Mouse (Mus musculus) CH12.LX (cell line): ENCODE results near the gene Xlr4c. TPM values are rescaled to one million over a fixed set of nuclear protein-coding genes. Genes with fewer than 3 reads are reported as not detected.

Experiments
- DNase-seq: peaks from one replicate; pipeline ENCODE4 v3.0.0-alpha.2; 2013; ENCODE audit errors: extremely low read depth
- H3K27ac ChIP-seq: 2 replicates; pipeline ENCODE4 v1.5.1; 2012; ENCODE audit warnings: low read depth, mild to moderate bottlenecking, control low read depth, moderate library complexity; ENCODE audit not compliant: insufficient read depth
- H3K27me3 ChIP-seq: replicated peaks from 2 replicates; pipeline ENCODE3; 2012; ENCODE audit warnings: inconsistent platforms
- H3K36me3 ChIP-seq, 2 experiments: replicated peaks in 1 of 2; 2 replicates each; pipeline versions ENCODE3 to v1.6.1; 2012; ENCODE audit warnings: inconsistent platforms in 1 of 2, low read length in 1 of 2, mild to moderate bottlenecking in 1 of 2, mixed read lengths in 1 of 2, moderate library complexity in 1 of 2; ENCODE audit not compliant: control insufficient read depth in 1 of 2, insufficient read depth in 1 of 2
- H3K4me1 ChIP-seq, 2 experiments: 2 replicates each; pipeline ENCODE4 v1.6.1; 2012; ENCODE audit warnings: inconsistent platforms in 1 of 2, moderate library complexity in 1 of 2; ENCODE audit not compliant: insufficient read depth in 2 of 2, control insufficient read depth in 1 of 2
- H3K4me2 ChIP-seq: 2 replicates; pipeline ENCODE4 v1.6.1; 2012; ENCODE audit warnings: low read depth, mild to moderate bottlenecking, control low read depth; ENCODE audit not compliant: poor library complexity, insufficient read depth, severe bottlenecking
- H3K4me3 ChIP-seq, 3 experiments: fragments of 150-350 bp in 1 of 3; sonication (generic) in 1 of 3; replicated peaks in 1 of 3; 2 replicates each; pipeline versions ENCODE3 to v1.5.1; 2011 to 2012; ENCODE audit warnings: low read depth in 2 of 3, low read length in 2 of 3, mild to moderate bottlenecking in 2 of 3, moderate library complexity in 2 of 3, control low read depth in 1 of 3, improper control_type of control experiment in 1 of 3, inconsistent platforms in 1 of 3, mixed read lengths in 1 of 3; ENCODE audit not compliant: poor library complexity in 1 of 3
- H3K79me2 ChIP-seq: replicated peaks from 2 replicates; pipeline ENCODE4 v1.6.1; 2012; ENCODE audit warnings: mild to moderate bottlenecking, moderate library complexity; ENCODE audit not compliant: control insufficient read depth, poor library complexity, insufficient read depth, severe bottlenecking; ENCODE audit errors: extremely low read depth
- H3K9ac ChIP-seq: 2 replicates; pipeline ENCODE4 v1.6.1; 2012; ENCODE audit warnings: low read depth, mild to moderate bottlenecking, control low read depth, moderate library complexity; ENCODE audit not compliant: insufficient read depth
- H3K9me3 ChIP-seq: replicated peaks from 2 replicates; pipeline ENCODE3; 2012; ENCODE audit warnings: low read length, inconsistent platforms, mixed read lengths
- BHLHE40 ChIP-seq: IDR thresholded peaks from 2 replicates; pipeline ENCODE4 v1.6.1; 2011; ENCODE audit warnings: mild to moderate bottlenecking, low read depth, low read length, improper control_type of control experiment
- CHD1 ChIP-seq: IDR thresholded peaks from 2 replicates; pipeline ENCODE4 v1.6.1; 2012; ENCODE audit warnings: low read depth, low read length, improper control_type of control experiment, inconsistent platforms
- CTCF ChIP-seq, 2 experiments: IDR thresholded peaks in 1 of 2; conservative IDR thresholded peaks in 1 of 2; 2 replicates each; pipeline ENCODE4 v1.5.1; 2011 to 2012; ENCODE audit warnings: low read depth in 2 of 2, low read length in 2 of 2, improper control_type of control experiment in 1 of 2, inconsistent platforms in 1 of 2, mild to moderate bottlenecking in 1 of 2, moderate library complexity in 1 of 2
- E2F4 ChIP-seq: IDR thresholded peaks from 2 replicates; pipeline ENCODE4 v1.6.1; 2011; ENCODE audit warnings: low read depth, low read length, improper control_type of control experiment; ENCODE audit not compliant: insufficient replicate concordance
- ELF1 ChIP-seq: IDR thresholded peaks from 2 replicates; pipeline ENCODE4 v1.6.1; 2014; ENCODE audit warnings: low read depth, mild to moderate bottlenecking, inconsistent platforms, low read length, improper control_type of control experiment
- EP300 ChIP-seq: IDR thresholded peaks from 2 replicates; pipeline ENCODE4 v1.6.1; 2011; ENCODE audit warnings: low read length, improper control_type of control experiment
- ETS1 ChIP-seq: conservative IDR thresholded peaks from 2 replicates; pipeline ENCODE4 v1.6.1; 2012; ENCODE audit warnings: low read depth, mild to moderate bottlenecking, inconsistent platforms, low read length, improper control_type of control experiment, moderate library complexity
- HCFC1 ChIP-seq: IDR thresholded peaks from 2 replicates; pipeline ENCODE4 v1.6.1; 2012; ENCODE audit warnings: low read depth, mild to moderate bottlenecking, inconsistent platforms, low read length, improper control_type of control experiment
- JUN ChIP-seq: IDR thresholded peaks from 2 replicates; pipeline ENCODE4 v1.6.1; 2011; ENCODE audit warnings: low read depth, mild to moderate bottlenecking, low read length, improper control_type of control experiment, moderate library complexity; ENCODE audit not compliant: insufficient read depth
- MAFK ChIP-seq: IDR thresholded peaks from 2 replicates; pipeline ENCODE4 v1.6.1; 2011; ENCODE audit warnings: low read length, improper control_type of control experiment; ENCODE audit not compliant: insufficient replicate concordance
- MAX ChIP-seq: IDR thresholded peaks from 2 replicates; pipeline ENCODE4 v1.6.1; 2011; ENCODE audit warnings: low read length, improper control_type of control experiment
- MAZ ChIP-seq: IDR thresholded peaks from 2 replicates; pipeline ENCODE4 v1.6.1; 2012; ENCODE audit warnings: low read depth, mild to moderate bottlenecking, inconsistent platforms, low read length, improper control_type of control experiment, moderate library complexity
- MXI1 ChIP-seq: IDR thresholded peaks from 2 replicates; pipeline ENCODE4 v1.6.1; 2011; ENCODE audit warnings: mild to moderate bottlenecking, low read depth, low read length, improper control_type of control experiment
- MYC ChIP-seq: IDR thresholded peaks from 2 replicates; pipeline ENCODE4 v1.6.1; 2011; ENCODE audit warnings: low read depth, mild to moderate bottlenecking, improper control_type of control experiment, low read length
- NELFE ChIP-seq: IDR thresholded peaks from 2 replicates; pipeline ENCODE4 v1.6.1; 2011; ENCODE audit warnings: low read depth, low read length, improper control_type of control experiment
- NRF1 ChIP-seq: IDR thresholded peaks from 2 replicates; pipeline ENCODE4 v1.6.1; 2014; ENCODE audit warnings: low read depth, mild to moderate bottlenecking, inconsistent platforms, low read length, improper control_type of control experiment, moderate library complexity
- PAX5 ChIP-seq: IDR thresholded peaks from 2 replicates; pipeline ENCODE4 v1.6.1; 2012; ENCODE audit warnings: low read length, inconsistent platforms, mixed read lengths
- POLR2A ChIP-seq: IDR thresholded peaks from 2 replicates; pipeline ENCODE4 v1.6.1; 2011; ENCODE audit warnings: low read depth, mild to moderate bottlenecking, improper control_type of control experiment, low read length
- POLR2AphosphoS2 ChIP-seq: IDR thresholded peaks from 2 replicates; pipeline ENCODE4 v1.6.1; 2011; ENCODE audit warnings: low read depth, low read length, improper control_type of control experiment
- RCOR1 ChIP-seq: conservative IDR thresholded peaks from 2 replicates; pipeline ENCODE4 v1.6.1; 2012; ENCODE audit warnings: low read depth, mild to moderate bottlenecking, inconsistent platforms, low read length, improper control_type of control experiment
- SIN3A ChIP-seq: IDR thresholded peaks from 2 replicates; pipeline ENCODE4 v1.6.1; 2012; ENCODE audit warnings: low read length, improper control_type of control experiment, inconsistent platforms
- TBP ChIP-seq: conservative IDR thresholded peaks from 2 replicates; pipeline ENCODE4 v1.6.1; 2011; ENCODE audit warnings: low read depth, low read length, improper control_type of control experiment
- TCF12 ChIP-seq: IDR thresholded peaks from 2 replicates; pipeline ENCODE4 v1.6.1; 2014; ENCODE audit warnings: low read depth, mild to moderate bottlenecking, inconsistent platforms, low read length, improper control_type of control experiment
- UBTF ChIP-seq: IDR thresholded peaks from 2 replicates; pipeline ENCODE4 v1.6.1; 2012; ENCODE audit warnings: low read depth, mild to moderate bottlenecking, inconsistent platforms, low read length, improper control_type of control experiment, moderate library complexity
- USF1 ChIP-seq: IDR thresholded peaks from 2 replicates; pipeline ENCODE4 v1.6.1; 2014; ENCODE audit warnings: low read depth, mild to moderate bottlenecking, inconsistent platforms, low read length, improper control_type of control experiment
- USF2 ChIP-seq: conservative IDR thresholded peaks from 2 replicates; pipeline ENCODE4 v1.6.1; 2011; ENCODE audit warnings: low read depth, low read length, improper control_type of control experiment
- ZMIZ1 ChIP-seq: IDR thresholded peaks from 2 replicates; pipeline ENCODE4 v1.6.1; 2012; ENCODE audit warnings: low read depth, mild to moderate bottlenecking, inconsistent platforms, low read length, improper control_type of control experiment
- dilution Hi-C: fragments of 300-500 bp; cut with MboI; formaldehyde crosslinking; loops from 2 replicates; pipeline ENCODE4 v1.14.3; 2020; ENCODE audit warnings: low sequenced_read_pairs; ENCODE audit not compliant: extremely low pct_unique_long_range_greater_than_20kb, extremely low pct_ligation_motif_present
- in situ Hi-C: fragments of 300-500 bp; cut with MboI; formaldehyde crosslinking; loops from 3 replicates; pipeline ENCODE4 v1.14.3; 2019; ENCODE audit warnings: low sequenced_read_pairs, low pct_ligation_motif_present, low pct_unique_long_range_greater_than_20kb, mixed read lengths
- polyA plus RNA-seq: library from polyadenylated mRNA; unstranded; fragments of >175 nt; gene quantifications from 2 replicates; pipeline ENCODE4 v1.2.1, GENCODE M21; 2012; ENCODE audit warnings: low read depth; ENCODE audit not compliant: insufficient read length
- total RNA-seq, 2 experiments: library from RNA; depleted of rRNA; stranded (reverse); fragments of 300-350 nt in 1 of 2; fragments of >200 nt in 1 of 2; gene quantifications; 2 replicates each; pipeline ENCODE4 v1.2.3; 2012 to 2014

Xlr4c gene
- total and polyA plus RNA-seq, 3 experiments = 35.6 to 75.0 (median 67.8) TPM

DNA sequence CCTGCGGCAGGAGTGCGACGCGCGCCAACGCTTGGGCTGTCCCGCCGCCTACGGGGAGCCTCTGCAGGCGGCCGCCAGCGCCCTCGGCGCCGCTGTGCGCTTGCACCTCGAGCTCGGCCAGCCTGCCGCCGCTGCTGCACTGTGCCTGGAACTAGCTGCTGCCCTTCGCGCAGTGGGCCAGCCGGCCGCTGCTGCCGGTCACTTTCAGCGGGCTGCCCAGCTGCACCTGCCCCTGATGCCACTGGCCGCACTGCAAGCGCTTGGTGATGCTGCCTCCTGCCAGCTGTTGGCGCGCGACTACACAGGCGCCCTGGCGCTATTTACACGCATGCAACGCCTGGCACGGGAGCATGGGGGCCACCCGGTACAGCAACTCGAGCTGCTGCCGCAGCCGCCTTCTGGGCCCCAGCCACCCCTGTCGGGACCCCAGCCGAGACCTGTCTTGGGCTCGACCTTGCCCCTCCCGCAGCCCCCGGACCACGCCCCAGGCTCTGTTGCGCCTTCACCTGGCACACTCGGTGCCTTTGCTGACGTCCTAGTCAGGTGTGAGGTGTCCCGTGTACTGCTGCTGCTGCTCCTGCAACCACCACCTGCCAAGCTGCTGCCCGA is 14.2 kb downstream of the Xlr4c start:
- in situ Hi-C loops = loop anchor here (25.0 kb wide), 1 partner anchor 184 kb away; the partner anchor contains the start of gene Zfp92
- dilution Hi-C loops = no loop called here

GRCm38 (mm10) chrX:73227914-73228605 is 14.9 kb downstream of the Xlr4c start, which contains the start of gene F8a:
Gene F8a, plus strand, starts transcription at chrX:73228291.
- H3K27me3 ChIP-seq = no peaks in the 10 kb centered on the region
- peak within 1 kb of the TSS; percentile 87 for H3K4me2 ChIP-seq
- in situ Hi-C loops = loop anchor here (25.0 kb wide), 1 partner anchor 184 kb away; the partner anchor contains the start of gene Zfp92
- peak within 1 kb of the TSS; percentile 91 for H3K27ac ChIP-seq
- no peaks in the 10 kb centered on the region for H3K9me3 ChIP-seq
- TF ChIP-seq MAZ (no peak), JUN (no peak), EP300 (no peak), POLR2A (peak; percentile 69), ELF1 (peak; percentile 78), CTCF (conservative IDR thresholded peaks at IDR 0.05 in 1 of 2, IDR thresholded peaks at IDR 0.05 in 1 of 2; ENCODE audit: low read depth in 2 of 2, low read length in 2 of 2) (no peak), HCFC1 (0 out of 2 replicates have a peak, but pooled peaks have one; percentile 20), USF2 (no peak), CHD1 (no peak), TCF12 (0 out of 2 replicates have a peak, but pooled peaks have one; percentile 38), ETS1 (peak; percentile 38; the same call in 1 of the 2 replicates), BHLHE40 (no peak), MAFK (no peak), NRF1 (0 out of 2 replicates have a peak, but pooled peaks have one; percentile 5), RCOR1 (no peak), ZMIZ1 (peak; percentile 71), TBP (peak; percentile 59; the same call in 1 of the 2 replicates), POLR2AphosphoS2 (no peak), MAX (no peak), E2F4 (no peak), MYC (no peak), PAX5 (no peak), NELFE (peak; percentile 60), USF1 (no peak), UBTF (no peak), SIN3A (no peak)
- TF ChIP-seq, all 38 proteins: peak for 9
- H3K4me3 ChIP-seq = peak within 1 kb of the TSS; percentile 48 to 87 (median 70)
- dilution Hi-C loops = no loop called here
- peak; percentile 79 for DNase-seq
- H3K36me3 ChIP-seq = no peaks in the 10 kb centered on the region
- peak within 1 kb of the TSS; percentile 68 for H3K9ac ChIP-seq
- no peaks in the 10 kb centered on the region for H3K79me2 ChIP-seq
- H3K4me1 ChIP-seq = no peaks in the 10 kb centered on the region

More for the DNA sequence above, 14.2 kb downstream of the Xlr4c start:
- Histone ChIP-seq H3K27me3 (no peaks in the 10 kb centered on the region), H3K9ac (peak overlapping the region; percentile 68), H3K27ac (peak overlapping the region; percentile 91), H3K79me2 (no peaks in the 10 kb centered on the region), H3K36me3 (no peaks in the 10 kb centered on the region), H3K4me1 (no peaks in the 10 kb centered on the region), H3K4me3 (peak overlapping the region; percentile 48 to 87 (median 70)), H3K4me2 (peak overlapping the region; percentile 87), H3K9me3 (no peaks in the 10 kb centered on the region)
- peak in 1 of 2 experiments; percentile 30; a peak in 2 of 4 replicates for TF ChIP-seq CTCF (conservative IDR thresholded peaks at IDR 0.05 in 1 of 2, IDR thresholded peaks at IDR 0.05 in 1 of 2; ENCODE audit: low read depth in 2 of 2, low read length in 2 of 2)
- no peak for TF ChIP-seq USF2
- TF ChIP-seq MYC = 0 out of 2 replicates have a peak, but pooled peaks have one; percentile 11
- peak; percentile 51; the same call in 1 of the 2 replicates for TF ChIP-seq MXI1
- TF ChIP-seq BHLHE40 = peak; percentile 75
- no peak for DNase-seq
